Mouse (Mus musculus) stomach, embryonic 15.5 days (tissue): ENCODE measurements at regions not wholly inside any gene's neighbourhood (a gene's known extent, or its start where the extent isn't known, plus 50 kb on each side); places are given as distances from the start of the nearest gene placed in this dataset.
"Not testable (repeated sequence)": the region's sequence is repeated elsewhere in the genome, so short reads cannot be mapped to it uniquely, and the experiment has no call there.

ENCODE experiments used
- ATAC-seq: fragments of 200-750 bp; cut with Nextera tagmentation; 2 replicates; pipeline ENCODE4 v1.8.0; 2017; ENCODE audit warnings: low read depth, moderate number of reproducible peaks, moderate TSS enrichment; ENCODE audit not compliant: insufficient read depth, low FRiP score
- H3K27ac ChIP-seq: fragments of 300-500 bp; sonication (generic); 2 replicates; pipeline ENCODE4 v1.5.1; 2015; ENCODE audit warnings: mild to moderate bottlenecking, inconsistent platforms
- H3K27me3 ChIP-seq: fragments of 300-500 bp; sonication (generic); replicated peaks from 2 replicates; pipeline ENCODE4 v1.6.1; 2015; ENCODE audit warnings: inconsistent platforms
- H3K36me3 ChIP-seq: fragments of 300-500 bp; sonication (generic); 2 replicates; pipeline ENCODE4 v1.6.1; 2015; ENCODE audit warnings: inconsistent platforms
- H3K4me1 ChIP-seq: fragments of 300-500 bp; sonication (generic); 2 replicates; pipeline ENCODE4 v1.6.1; 2015; ENCODE audit warnings: inconsistent platforms
- H3K4me2 ChIP-seq: fragments of 300-500 bp; sonication (generic); 2 replicates; pipeline ENCODE4 v1.6.1; 2015; ENCODE audit warnings: mild to moderate bottlenecking, inconsistent platforms
- H3K4me3 ChIP-seq: fragments of 300-500 bp; sonication (generic); replicated peaks from 2 replicates; pipeline ENCODE4 v1.5.1; 2015; ENCODE audit warnings: inconsistent platforms
- H3K9ac ChIP-seq: fragments of 300-500 bp; sonication (generic); 2 replicates; pipeline ENCODE4 v1.6.1; 2015; ENCODE audit warnings: inconsistent platforms
- H3K9me3 ChIP-seq: fragments of 300-500 bp; sonication (generic); 2 replicates; pipeline ENCODE4 v1.6.1; 2016; ENCODE audit warnings: inconsistent platforms
- WGBS: fragments of 180-500 bp; shearing (Covaris S2); methylation state at CpG from one replicate; pipeline ENCODE4 v1.1.7; 2015; 5-methylcytosine and 5-hydroxymethylcytosine counted together

DNA sequence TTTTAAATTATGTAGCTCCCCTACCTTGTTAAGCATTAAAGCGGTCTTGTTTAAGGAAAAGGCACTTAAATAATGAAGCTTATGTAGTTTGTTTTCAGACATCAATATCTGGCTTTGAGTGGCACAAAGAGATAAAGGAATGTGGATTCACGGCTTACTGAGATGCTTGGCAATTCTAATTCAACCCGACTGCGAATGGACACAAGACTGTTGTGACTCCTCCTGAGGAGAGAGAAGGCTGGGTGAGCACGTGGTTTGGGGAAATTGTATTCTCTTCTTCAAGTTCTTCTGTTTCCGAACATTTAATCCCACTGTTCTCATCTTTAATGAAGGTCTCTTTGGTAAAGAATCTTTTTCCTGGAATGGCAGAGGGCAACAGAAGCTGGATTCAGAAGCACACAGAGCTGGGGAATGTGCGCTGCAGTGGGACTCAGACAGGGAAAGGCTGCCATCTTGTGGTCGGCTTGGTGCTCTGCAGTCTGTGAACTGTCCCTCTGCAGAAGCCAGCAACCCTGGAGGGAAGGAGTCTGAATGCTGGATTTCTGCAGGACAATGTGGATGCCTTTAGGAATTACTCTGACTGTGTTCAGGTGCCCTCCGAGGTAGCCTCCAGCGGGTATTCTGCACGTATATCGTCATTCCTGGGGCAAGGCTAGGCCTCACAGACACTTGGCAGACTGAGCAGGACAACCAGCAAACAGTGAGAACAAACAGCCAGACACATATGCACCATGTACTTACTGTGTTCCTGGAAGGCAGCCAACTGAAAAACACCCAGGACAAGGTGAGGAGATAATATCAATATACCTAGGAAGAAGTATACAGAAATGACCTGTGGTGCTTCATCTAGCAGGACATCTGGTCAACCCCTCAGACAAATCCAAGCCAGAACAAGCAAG lies 54.0 kb upstream of the Pax1 start:
- H3K4me2 ChIP-seq: no peak overlapping the region

DNA sequence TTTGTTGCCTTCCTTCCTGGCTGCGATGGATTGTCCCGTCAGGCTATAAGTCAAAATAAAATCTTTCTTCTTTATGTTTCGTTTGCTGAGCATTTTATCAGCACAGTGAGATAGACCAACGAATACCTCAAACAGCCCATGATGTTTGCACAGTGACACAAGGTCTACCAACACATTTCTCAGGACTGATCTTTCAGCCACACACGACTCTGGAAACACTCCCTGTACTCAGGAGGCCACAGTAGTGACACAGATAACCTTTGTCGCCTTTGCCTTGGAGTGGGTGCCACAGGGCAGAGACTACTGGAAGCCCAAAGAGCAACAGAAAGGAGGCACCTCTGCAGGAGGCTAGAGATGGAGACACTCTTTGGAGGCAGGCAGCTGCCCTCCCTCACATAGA lies 55.0 kb upstream of the Pax1 start:
- Histone ChIP-seq H3K9ac (no peak overlapping the region), H3K27me3 (no peaks in the 10 kb centered on the region), H3K4me2 (no peak overlapping the region), H3K36me3 (no peaks in the 10 kb centered on the region), H3K4me1 (no peaks in the 10 kb centered on the region), H3K9me3 (no peaks in the 10 kb centered on the region), H3K4me3 (no peak overlapping the region), H3K27ac (no peak overlapping the region; the same call in 1 of the 2 replicates)
- ATAC-seq: peak; percentile 80
- WGBS: 46% methylated on average over 6 of the region's 6 CpGs

More for the DNA sequence above, 54.0 kb upstream of the Pax1 start:
- H3K36me3 ChIP-seq: no peaks in the 10 kb centered on the region
- H3K4me1 ChIP-seq: no peaks in the 10 kb centered on the region
- H3K27ac ChIP-seq: no peak overlapping the region
- 15% methylated on average over 12 of the region's 12 CpGs for WGBS
- no peaks in the 10 kb centered on the region for H3K9me3 ChIP-seq
- no peak overlapping the region for H3K4me3 ChIP-seq
- H3K27me3 ChIP-seq: no peaks in the 10 kb centered on the region
- no peak overlapping the region for H3K9ac ChIP-seq
- ATAC-seq: peak; percentile 72

DNA sequence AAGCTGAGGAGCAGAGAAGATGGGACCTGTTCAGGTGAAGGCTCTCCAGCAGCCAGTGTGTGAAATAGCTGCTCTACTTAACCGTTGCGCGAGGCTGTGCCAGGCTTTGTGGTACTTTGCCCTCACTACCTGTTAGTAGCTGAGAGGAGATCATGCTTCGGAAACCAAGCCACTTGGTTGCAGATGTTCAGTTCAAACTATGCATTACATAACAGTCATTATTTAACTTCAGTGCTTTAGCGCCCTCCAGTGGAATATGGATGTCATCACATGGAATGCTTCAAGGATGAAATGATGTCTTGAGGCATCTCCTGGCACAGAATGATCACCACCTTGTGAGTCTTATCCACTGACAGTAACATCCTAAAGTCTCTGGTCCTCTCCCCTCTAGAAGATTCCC lies 56.5 kb upstream of the Pax1 start:
- no peaks in the 10 kb centered on the region for H3K27me3 ChIP-seq
- no peak overlapping the region for H3K9ac ChIP-seq
- 24% methylated on average over 5 of the region's 5 CpGs for WGBS
- no peak overlapping the region for H3K27ac ChIP-seq
- no peak for ATAC-seq
- no peak overlapping the region for H3K4me2 ChIP-seq
- no peaks in the 10 kb centered on the region for H3K36me3 ChIP-seq
- no peaks in the 10 kb centered on the region for H3K4me1 ChIP-seq
- no peak overlapping the region for H3K4me3 ChIP-seq
- H3K9me3 ChIP-seq: no peaks in the 10 kb centered on the region

DNA sequence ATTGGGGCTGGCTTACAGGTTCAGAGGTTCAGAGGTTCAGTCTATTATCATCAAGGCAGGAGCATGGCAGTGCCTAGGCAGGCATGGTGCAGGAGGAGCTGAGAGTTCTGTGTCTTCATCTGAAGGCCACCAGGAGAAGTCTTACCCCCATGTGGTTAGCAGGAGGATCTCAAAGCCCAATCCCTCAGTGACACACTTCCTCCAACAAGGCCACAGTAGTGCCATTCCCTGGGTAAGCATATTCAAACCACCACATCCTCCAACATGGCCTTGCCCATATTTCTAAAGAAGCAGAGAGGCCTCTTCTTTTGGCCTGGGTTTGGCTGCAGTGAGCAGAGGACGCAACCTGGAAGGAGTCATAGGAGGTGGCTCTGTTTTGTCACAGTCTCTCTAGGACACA lies 61.2 kb upstream of the Pax1 start:
- Histone ChIP-seq H3K9ac (no peak overlapping the region), H3K36me3 (no peaks in the 10 kb centered on the region), H3K4me2 (no peak overlapping the region), H3K27me3 (no peaks in the 10 kb centered on the region), H3K9me3 (no peaks in the 10 kb centered on the region), H3K27ac (no peak overlapping the region), H3K4me1 (no peaks in the 10 kb centered on the region), H3K4me3 (no peak overlapping the region)
- 100% methylated on average over 1 of the region's 1 CpGs for WGBS
- ATAC-seq: no peak

DNA sequence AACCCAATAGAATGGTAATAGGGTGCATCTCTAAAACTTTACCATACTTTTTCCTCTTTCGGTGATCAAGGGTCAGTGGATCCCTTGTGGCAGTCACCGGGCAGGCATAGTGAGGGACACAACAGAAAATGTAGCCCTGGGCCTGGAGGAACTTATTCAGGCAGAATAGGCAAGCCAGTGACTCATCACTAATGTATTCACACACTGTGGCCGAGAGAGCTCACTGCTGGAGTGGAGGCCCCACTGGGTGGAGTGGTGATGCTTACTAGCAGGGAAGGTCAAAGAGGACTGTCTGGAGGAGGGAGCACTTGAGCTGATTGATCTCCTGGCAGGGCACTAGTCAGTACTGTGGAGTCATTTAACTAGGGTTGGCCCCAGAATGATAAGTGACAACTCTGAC lies 62.4 kb upstream of the Pax1 start:
- Histone ChIP-seq H3K9ac (no peak overlapping the region), H3K4me1 (no peaks in the 10 kb centered on the region), H3K4me2 (no peak overlapping the region), H3K9me3 (no peaks in the 10 kb centered on the region), H3K36me3 (no peaks in the 10 kb centered on the region), H3K27ac (no peak overlapping the region), H3K4me3 (no peak overlapping the region), H3K27me3 (no peaks in the 10 kb centered on the region)
- 65% methylated on average over 3 of the region's 3 CpGs for WGBS
- ATAC-seq: peak; percentile 43; the same call in 1 of the 2 replicates

DNA sequence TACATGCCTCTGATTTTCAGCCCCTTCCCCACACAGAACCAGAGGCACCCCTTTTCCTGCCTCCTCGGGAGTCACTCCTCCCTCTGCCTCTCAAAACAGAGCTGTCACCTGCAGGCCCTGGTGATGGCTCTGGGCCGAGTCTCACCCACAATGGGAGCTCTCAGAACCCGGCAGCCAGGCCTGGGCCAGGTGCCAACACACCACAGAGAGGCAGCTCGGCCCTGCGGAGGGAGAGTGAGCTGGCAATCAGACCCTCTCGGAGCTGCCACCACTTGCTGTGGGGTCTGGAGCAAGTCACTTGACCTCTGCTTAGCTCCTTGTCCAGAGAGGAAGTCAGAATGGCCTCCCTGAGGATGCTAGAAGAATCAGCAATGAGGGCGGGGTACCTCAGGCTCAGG lies 63.2 kb upstream of the Pax1 start:
- no peak overlapping the region for H3K9ac ChIP-seq
- no peaks in the 10 kb centered on the region for H3K27me3 ChIP-seq
- no peak overlapping the region for H3K4me2 ChIP-seq
- H3K4me3 ChIP-seq: no peak overlapping the region
- ATAC-seq: peak; percentile 68; the same call in 1 of the 2 replicates
- WGBS: 35% methylated on average over 7 of the region's 7 CpGs
- 0 out of 2 replicates have a peak overlapping the region, but pooled peaks have one; percentile 4 for H3K27ac ChIP-seq
- H3K4me1 ChIP-seq: no peaks in the 10 kb centered on the region
- no peaks in the 10 kb centered on the region for H3K9me3 ChIP-seq
- no peaks in the 10 kb centered on the region for H3K36me3 ChIP-seq

DNA sequence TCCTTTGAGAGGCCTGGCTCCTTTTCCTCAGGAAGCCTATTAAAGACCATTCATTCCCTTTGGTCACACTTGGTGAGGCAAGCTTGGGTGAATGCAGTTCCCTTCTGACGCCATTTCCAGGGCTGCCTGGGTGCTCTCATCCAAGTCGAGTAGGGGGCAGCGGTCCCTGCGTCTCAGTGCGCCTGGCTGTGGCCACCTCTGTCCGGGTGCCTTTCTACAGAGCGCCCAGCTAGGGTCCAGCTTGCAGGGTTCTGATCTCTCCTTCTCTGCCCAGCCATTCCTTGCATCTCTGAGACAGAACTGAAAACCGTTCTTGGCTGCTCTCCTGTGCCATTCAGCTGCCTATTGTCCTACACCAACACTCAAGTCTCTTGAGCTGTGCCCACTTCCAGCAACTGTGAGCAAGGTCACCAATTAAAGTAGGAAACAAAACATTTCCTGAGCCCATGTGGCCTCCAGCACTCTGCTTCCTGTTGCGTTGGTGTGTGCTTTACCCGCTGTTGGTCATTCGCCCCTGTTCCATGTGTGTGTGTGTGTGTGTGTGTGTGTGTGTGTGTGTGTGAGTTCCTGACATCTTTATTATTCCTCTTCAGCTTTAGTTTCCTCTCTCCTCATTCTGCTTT lies 63.7 kb upstream of the Pax1 start:
- Histone ChIP-seq H3K27me3 (no peaks in the 10 kb centered on the region), H3K4me3 (no peak overlapping the region), H3K9me3 (no peaks in the 10 kb centered on the region), H3K27ac (0 out of 2 replicates have a peak overlapping the region, but pooled peaks have one; percentile 4), H3K9ac (no peak overlapping the region), H3K4me1 (no peaks in the 10 kb centered on the region), H3K36me3 (no peaks in the 10 kb centered on the region), H3K4me2 (no peak overlapping the region)
- 79% methylated on average over 11 of the region's 11 CpGs for WGBS
- peak; percentile 47; the same call in 1 of the 2 replicates for ATAC-seq

DNA sequence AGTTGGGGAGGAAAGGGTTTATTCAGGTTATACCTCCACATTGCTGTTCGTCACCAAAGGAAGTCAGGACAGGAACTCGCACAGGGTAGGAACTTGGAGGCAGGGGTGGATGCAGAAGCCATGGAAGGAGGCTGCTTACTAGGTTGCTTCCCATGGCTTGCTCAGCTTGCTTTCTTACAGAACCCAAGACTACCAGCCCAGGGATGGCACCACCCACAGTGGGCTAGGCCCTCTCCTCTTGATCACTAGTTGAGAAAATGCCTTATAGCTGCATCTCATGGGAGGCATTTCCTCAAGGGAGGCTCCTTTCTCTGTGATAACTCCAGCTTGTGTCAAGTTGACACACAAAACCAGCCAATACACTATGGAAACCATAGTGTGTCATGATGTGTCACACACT lies 66.8 kb upstream of the Pax1 start:
- 81% methylated on average over 2 of the region's 2 CpGs for WGBS
- H3K4me1 ChIP-seq, H3K36me3 ChIP-seq, H3K27ac ChIP-seq, H3K9me3 ChIP-seq, H3K4me3 ChIP-seq, H3K27me3 ChIP-seq, ATAC-seq, H3K4me2 ChIP-seq, H3K9ac ChIP-seq: not testable (repeated sequence)

DNA sequence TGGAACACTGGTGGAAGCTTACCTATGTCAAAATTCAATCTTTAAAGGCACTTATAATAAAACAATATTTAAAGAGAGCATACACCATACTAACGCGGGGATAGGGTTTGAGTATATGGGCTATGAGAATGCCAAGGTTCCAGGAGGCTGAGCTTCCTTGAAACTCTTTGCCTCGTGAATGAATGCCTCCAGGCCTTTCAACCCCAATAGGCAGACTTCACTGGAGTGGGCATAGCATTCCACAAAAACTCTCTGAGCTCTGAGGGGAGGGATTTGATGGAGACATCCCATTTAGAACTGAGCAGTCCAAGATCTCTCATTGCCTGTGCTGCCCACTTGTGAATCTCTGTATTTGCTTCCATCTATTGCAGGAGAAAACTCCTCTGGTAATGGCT lies 68.4 kb upstream of the Pax1 start:
- H3K36me3 ChIP-seq: no peaks in the 10 kb centered on the region
- WGBS: 69% methylated on average over 3 of the region's 3 CpGs
- H3K4me2 ChIP-seq: no peak overlapping the region
- no peak overlapping the region for H3K4me3 ChIP-seq
- no peak overlapping the region for H3K27ac ChIP-seq
- ATAC-seq: no peak
- no peaks in the 10 kb centered on the region for H3K27me3 ChIP-seq
- H3K9ac ChIP-seq: no peak overlapping the region
- no peaks in the 10 kb centered on the region for H3K4me1 ChIP-seq
- H3K9me3 ChIP-seq: no peaks in the 10 kb centered on the region

DNA sequence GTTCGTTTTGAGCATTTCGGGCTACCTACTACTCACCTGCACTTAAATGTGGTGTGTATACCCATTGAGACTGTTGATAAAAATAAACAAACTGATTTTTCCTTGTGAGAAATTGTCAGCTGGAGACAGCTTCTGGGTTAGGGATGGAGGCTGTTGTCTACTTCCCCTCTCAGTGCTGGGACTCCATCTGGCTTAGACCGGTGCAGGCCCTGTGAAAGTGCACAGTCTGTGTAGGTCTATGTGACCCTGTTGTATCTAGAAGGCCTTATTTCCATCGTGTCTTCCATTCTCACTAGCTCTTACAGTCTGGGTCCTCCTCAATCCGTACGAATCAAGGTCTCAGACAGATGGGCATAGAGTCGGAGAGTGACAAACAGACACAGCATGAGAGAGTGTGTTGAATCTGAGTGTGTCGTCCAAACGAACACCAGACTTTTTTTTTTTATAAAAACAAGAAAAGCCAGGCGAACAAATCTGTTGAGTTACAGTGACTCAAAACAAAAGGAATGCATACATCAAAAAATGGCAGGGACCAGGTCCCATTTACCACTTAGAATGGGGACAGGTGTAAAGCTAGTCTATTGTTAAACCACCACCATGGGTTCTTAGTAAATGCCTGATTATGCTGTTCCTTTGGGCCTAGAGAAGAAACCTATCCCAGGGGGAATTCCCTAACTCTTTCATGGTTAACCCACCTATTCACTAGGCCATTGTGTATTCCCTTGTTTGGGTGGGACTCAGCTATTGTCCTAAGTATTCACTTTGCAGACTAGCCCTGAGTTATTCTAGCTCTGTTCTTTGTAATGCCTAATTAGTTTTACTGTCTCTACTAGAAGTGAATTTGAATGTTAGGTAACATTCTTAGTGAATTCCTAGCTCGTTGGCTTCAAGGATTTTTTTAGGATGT lies 69.1 kb upstream of the Pax1 start:
- no peaks in the 10 kb centered on the region for H3K27me3 ChIP-seq
- no peaks in the 10 kb centered on the region for H3K9me3 ChIP-seq
- no peak for ATAC-seq
- no peak overlapping the region for H3K9ac ChIP-seq
- H3K27ac ChIP-seq: no peak overlapping the region
- no peak overlapping the region for H3K4me3 ChIP-seq
- WGBS: 61% methylated on average over 11 of the region's 11 CpGs
- H3K4me1 ChIP-seq: no peaks in the 10 kb centered on the region
- H3K36me3 ChIP-seq: no peaks in the 10 kb centered on the region
- H3K4me2 ChIP-seq: no peak overlapping the region

DNA sequence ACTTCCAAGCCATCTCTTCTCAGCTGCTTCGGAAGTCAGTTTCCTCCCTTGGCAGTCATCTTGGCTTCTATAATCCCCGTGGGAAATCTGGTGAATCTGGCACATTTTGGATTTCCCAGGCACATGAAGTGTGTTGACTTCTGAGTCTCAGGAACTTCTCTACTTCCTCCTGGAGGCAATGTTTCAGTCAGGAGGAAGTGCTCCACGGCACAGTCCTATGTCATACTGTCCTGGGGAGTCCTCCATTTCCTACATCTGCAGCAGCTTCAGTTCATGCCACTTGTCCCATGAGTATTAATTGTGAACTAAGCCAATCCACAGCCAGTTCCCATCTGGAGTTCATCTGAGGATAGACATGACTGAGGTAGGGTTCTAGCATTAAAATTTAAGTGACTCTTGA lies 78.3 kb upstream of the Pax1 start:
- 65% methylated on average over 3 of the region's 3 CpGs for WGBS
- H3K4me3 ChIP-seq: no peak overlapping the region
- H3K36me3 ChIP-seq: no peaks in the 10 kb centered on the region
- H3K9me3 ChIP-seq: no peaks in the 10 kb centered on the region
- no peak overlapping the region for H3K27ac ChIP-seq
- no peaks in the 10 kb centered on the region for H3K27me3 ChIP-seq
- no peak for ATAC-seq
- no peaks in the 10 kb centered on the region for H3K4me1 ChIP-seq
- H3K4me2 ChIP-seq: no peak overlapping the region
- no peak overlapping the region for H3K9ac ChIP-seq

DNA sequence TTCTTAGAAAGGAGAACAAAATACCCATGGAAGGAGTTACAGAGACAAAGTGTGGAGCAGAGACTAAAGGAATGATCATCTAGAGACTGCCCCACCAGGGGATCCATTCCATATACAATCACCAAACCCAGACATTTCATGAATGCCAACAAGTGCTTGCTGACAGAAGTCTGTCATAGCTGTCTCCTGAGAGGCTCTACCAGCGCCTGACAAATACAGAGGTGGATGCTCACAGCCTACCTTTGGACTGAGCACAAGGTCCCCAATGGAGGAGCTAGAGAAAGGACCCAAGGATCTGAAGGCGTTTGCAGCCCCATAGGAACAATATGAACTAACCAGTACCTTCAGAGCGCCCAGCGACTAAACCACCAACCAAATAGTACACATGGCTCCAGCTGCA lies 83.6 kb upstream of the Nkx2-2 start:
- H3K4me2 ChIP-seq: no peak overlapping the region
- 84% methylated on average over 4 of the region's 4 CpGs for WGBS
- no peak for ATAC-seq
- no peak overlapping the region for H3K4me3 ChIP-seq
- no peak overlapping the region for H3K27ac ChIP-seq
- H3K27me3 ChIP-seq: no peaks in the 10 kb centered on the region
- H3K4me1 ChIP-seq: no peaks in the 10 kb centered on the region
- H3K9ac ChIP-seq: no peak overlapping the region
- H3K9me3 ChIP-seq: no peaks in the 10 kb centered on the region
- no peaks in the 10 kb centered on the region for H3K36me3 ChIP-seq
